Mouse (Mus musculus): ENCODE results near the gene Clcn1. TPM values are rescaled to one million over a fixed set of nuclear protein-coding genes. Genes with fewer than 3 reads are reported as not detected.

Gene Clcn1
- not detected for polyA plus RNA-seq (2017; shearing (Covaris generic))

GRCm38 (mm10) chr6:42286448-42286847 is at the start of gene Clcn1:
Gene Clcn1, plus strand, starts transcription at chr6:42286685.

GRCm38 (mm10) chr6:42245711-42246353 is 40.7 kb upstream of the Clcn1 start, which contains the start of gene Gstk1:
Gene Gstk1, plus strand, starts transcription at chr6:42245935.

DNA sequence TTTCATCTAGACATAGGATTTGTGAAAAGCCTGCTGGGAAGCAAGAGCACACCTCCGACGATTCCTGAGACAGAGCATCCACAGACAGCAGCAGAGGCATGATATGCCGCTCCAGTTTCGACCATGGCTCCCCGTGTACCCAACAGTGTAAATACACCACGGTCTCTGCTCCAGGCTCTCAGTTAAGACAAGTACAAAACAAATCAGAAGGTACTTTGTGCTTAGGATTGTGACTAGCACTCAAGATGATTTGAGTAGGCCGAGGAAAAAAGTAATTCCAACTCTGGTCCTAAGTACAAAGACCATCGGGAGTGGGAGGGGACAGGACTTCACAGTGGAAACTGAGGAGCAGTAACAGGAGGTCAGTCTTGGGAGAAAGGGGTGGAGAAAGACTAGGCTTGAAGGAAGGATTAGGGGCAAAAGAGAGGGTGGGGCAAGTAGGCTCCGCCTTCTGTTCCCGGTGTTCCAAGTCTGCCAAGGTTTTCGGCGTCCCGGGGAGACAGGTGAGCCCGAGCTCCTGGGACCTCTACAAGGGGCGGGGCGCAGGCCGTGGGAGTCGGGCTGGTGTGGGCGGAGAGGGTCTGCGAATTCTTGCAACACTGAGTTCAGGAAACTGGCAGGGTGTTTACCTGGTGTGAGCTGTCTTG is 24.8 kb upstream of the Clcn1 start, which contains the start of gene Tmem139:
TSS of gene Tmem139 (plus strand) at position 447 of the 647 bp plus-strand sequence.

GRCm38 (mm10) chr6:42264626-42265312 is 21.7 kb upstream of the Clcn1 start, which contains the start of gene Casp2:
Gene Casp2, plus strand, starts transcription at chr6:42264985.

DNA sequence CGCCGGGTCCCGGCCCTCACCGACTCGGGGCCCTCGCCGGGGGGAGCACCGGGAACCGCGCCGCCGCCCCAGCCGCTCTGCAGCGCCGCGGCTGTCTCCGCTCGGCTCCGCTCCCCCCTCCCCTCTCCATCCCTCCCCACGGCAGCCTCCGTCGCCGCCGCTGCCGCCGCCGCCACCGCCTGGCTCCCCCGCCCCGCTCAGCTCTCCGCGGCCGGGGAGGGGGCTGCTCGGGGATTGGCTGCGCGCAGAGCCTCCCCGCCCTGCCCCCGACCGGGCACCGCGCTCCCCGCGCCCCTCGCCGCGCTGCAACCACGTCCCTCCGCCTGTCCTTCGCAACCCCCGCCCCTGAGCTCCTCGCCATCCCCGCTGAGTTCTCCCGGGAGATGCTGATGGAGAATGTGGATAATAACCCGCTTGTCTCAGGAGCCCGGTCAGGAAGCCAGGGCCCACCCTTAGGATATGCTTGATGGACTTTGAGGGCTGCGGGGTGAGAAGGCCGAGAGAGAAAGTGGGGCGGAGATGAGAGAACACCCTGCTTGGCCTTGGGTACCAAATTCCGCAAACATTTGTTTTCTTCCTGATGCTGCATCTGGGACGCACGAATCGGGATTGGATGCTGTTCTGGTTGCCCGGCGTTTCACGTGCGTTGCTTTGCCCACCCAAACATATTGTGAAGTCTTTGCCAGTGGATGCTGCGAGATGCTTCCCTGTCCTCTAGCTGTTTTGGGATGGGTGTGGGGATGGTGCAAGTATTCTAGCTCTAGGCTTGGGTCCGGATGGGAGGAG is 38.2 kb downstream of the Clcn1 start, which contains the start of gene Fam131b:
TSS of gene Fam131b (minus strand) at position 162 of the 786 bp plus-strand sequence.

DNA sequence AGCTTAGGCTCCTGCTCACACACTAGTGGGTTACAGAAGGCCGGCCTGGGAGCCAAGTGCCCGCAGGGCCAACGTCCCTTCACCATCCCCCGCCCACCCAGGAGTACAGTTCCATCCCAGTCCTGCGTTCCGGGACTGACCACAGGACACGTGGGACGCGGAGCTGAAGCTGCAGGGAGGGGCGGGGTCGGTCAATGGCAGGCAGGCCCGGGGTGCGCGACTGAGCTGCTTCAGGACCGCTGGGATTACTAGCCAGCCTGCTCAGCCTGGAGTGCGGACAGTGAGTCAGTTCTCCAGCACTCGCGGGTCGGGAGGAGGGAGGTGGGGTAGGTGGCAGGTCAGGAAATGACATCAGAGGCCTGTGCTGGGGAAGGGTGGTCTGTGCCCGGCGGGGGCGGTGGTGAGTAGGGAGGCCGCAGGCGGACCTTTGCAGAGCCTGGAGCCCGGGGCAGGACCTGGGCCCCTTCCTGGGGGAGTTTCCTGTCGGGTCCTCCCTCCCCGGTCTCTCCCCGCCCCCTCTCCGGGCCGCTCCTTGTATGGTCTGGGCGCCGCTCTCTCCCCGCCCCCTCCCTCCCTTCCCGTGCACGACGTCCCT is 63.0 kb downstream of the Clcn1 start, which contains the start of gene Zyx:
TSS of gene Zyx (plus strand) at position 205 of the 595 bp plus-strand sequence.

Other genes with a start within 250 kb of the Clcn1 start
- gene Sva, start 248.3 kb upstream of the Clcn1 start, polyA plus RNA-seq (2017; shearing (Covaris generic)), result not detected
- gene Tas2r139, start 145.7 kb upstream of the Clcn1 start, polyA plus RNA-seq (2017; shearing (Covaris generic)), result not detected
- not detected for gene Tas2r144, start 71.4 kb upstream of the Clcn1 start, polyA plus RNA-seq (2017; shearing (Covaris generic))
- gene Gstk1, start 40.8 kb upstream of the Clcn1 start, polyA plus RNA-seq (2017; shearing (Covaris generic)), result 7.0 TPM
- not detected for gene Tmem139, start 24.7 kb upstream of the Clcn1 start, polyA plus RNA-seq (2017; shearing (Covaris generic))
- gene Casp2, start 21.7 kb upstream of the Clcn1 start, polyA plus RNA-seq (2017; shearing (Covaris generic)), result 32.3 TPM
- not detected for gene Fam131b, start 38.0 kb downstream of the Clcn1 start, polyA plus RNA-seq (2017; shearing (Covaris generic))
- gene Zyx, start 62.9 kb downstream of the Clcn1 start, polyA plus RNA-seq (2017; shearing (Covaris generic)), result 136 TPM
- 0.30 TPM for gene Epha1, start 86.6 kb downstream of the Clcn1 start, polyA plus RNA-seq (2017; shearing (Covaris generic))
- gene Tas2r143, start 113.6 kb downstream of the Clcn1 start, polyA plus RNA-seq (2017; shearing (Covaris generic)), result not detected
- gene Tas2r135, start 118.7 kb downstream of the Clcn1 start, polyA plus RNA-seq (2017; shearing (Covaris generic)), result not detected
- gene Tas2r126, start 147.8 kb downstream of the Clcn1 start, polyA plus RNA-seq (2017; shearing (Covaris generic)), result not detected
- not detected for gene Olfr458, start 178.5 kb downstream of the Clcn1 start, polyA plus RNA-seq (2017; shearing (Covaris generic))
- gene Olfr457, start 189.7 kb downstream of the Clcn1 start, polyA plus RNA-seq (2017; shearing (Covaris generic)), result 0.22 TPM
- gene Olfr456, start 200.5 kb downstream of the Clcn1 start, polyA plus RNA-seq (2017; shearing (Covaris generic)), result not detected

Measured in effector memory CD4-positive, alpha-beta T cell, adult 5 months (primary cell).